Mouse (Mus musculus): ENCODE data around the gene Fate1.
"Not testable (repeated sequence)": the region's sequence is repeated elsewhere in the genome, so short reads cannot be mapped to it uniquely, and the experiment has no call there.

Fate1 gene

GRCm38 (mm10) chrX:71972686-71973085, at the start of gene Fate1:
Fate1 (plus strand) TSS chrX:71972986.
- DNase-seq (ENCODE audit: low spot score in 2 of 2): no peak

- DNase-seq (ENCODE audit: low spot score in 2 of 2): no peak
These were observed 26.2 kb upstream of the Fate1 start for GRCm38 (mm10) chrX:71946631-71947030.

- no peak for DNase-seq (ENCODE audit: low spot score in 2 of 2)
These were observed 14.4 kb upstream of the Fate1 start for GRCm38 (mm10) chrX:71958366-71958765.

- peak; percentile 5 to 18 for DNase-seq (ENCODE audit: low spot score in 2 of 2)
These were observed 10.4 kb upstream of the Fate1 start, which contains the start of gene Prrg3 for GRCm38 (mm10) chrX:71962073-71963051. Prrg3 (plus strand) TSS chrX:71962624.

GRCm38 (mm10) chrX:71963275-71963912, 9.4 kb upstream of the Fate1 start:
- DNase-seq (ENCODE audit: low spot score in 2 of 2): no peak

GRCm38 (mm10) chrX:71968216-71968615, 4.6 kb upstream of the Fate1 start:
- no peak for DNase-seq (ENCODE audit: low spot score in 2 of 2)

GRCm38 (mm10) chrX:71968816-71969215, 4.0 kb upstream of the Fate1 start:
- peak; percentile 29 to 62 for DNase-seq (ENCODE audit: low spot score in 2 of 2)

- DNase-seq (ENCODE audit: low spot score in 2 of 2): no peak
These were observed 1.5 kb upstream of the Fate1 start for GRCm38 (mm10) chrX:71971325-71971724.

- not testable (repeated sequence) for DNase-seq (ENCODE audit: low spot score in 2 of 2)
These were observed 4.9 kb downstream of the Fate1 start for GRCm38 (mm10) chrX:71977681-71978080.

- no peak for DNase-seq (ENCODE audit: low spot score in 2 of 2)
These were observed 7.7 kb downstream of the Fate1 start for GRCm38 (mm10) chrX:71980443-71980842.

- no peak for DNase-seq (ENCODE audit: low spot score in 2 of 2)
These were observed 8.5 kb downstream of the Fate1 start for GRCm38 (mm10) chrX:71981322-71981721.

- DNase-seq (ENCODE audit: low spot score in 2 of 2): no peak
These were observed 10.4 kb downstream of the Fate1 start for GRCm38 (mm10) chrX:71983205-71983604.

- DNase-seq (ENCODE audit: low spot score in 2 of 2): no peak
These were observed 11.0 kb downstream of the Fate1 start for GRCm38 (mm10) chrX:71983775-71984174.

- DNase-seq (ENCODE audit: low spot score in 2 of 2): no peak
These were observed 18.8 kb downstream of the Fate1 start, which contains the start of gene Cnga2 for GRCm38 (mm10) chrX:71991549-71991948. Cnga2 (plus strand) TSS chrX:71991849.

GRCm38 (mm10) chrX:71995972-71996371, 23.2 kb downstream of the Fate1 start:
- no peak for DNase-seq (ENCODE audit: low spot score in 2 of 2)

- no peak for DNase-seq (ENCODE audit: low spot score in 2 of 2)
These were observed 37.1 kb downstream of the Fate1 start for GRCm38 (mm10) chrX:72009930-72010329.

GRCm38 (mm10) chrX:72012236-72012635, 39.5 kb downstream of the Fate1 start:
- DNase-seq (ENCODE audit: low spot score in 2 of 2): peak; percentile 46 to 51

GRCm38 (mm10) chrX:72012804-72013203, 40.0 kb downstream of the Fate1 start:
- DNase-seq (ENCODE audit: low spot score in 2 of 2): peak in 1 of 2 experiments; percentile 8

- DNase-seq (ENCODE audit: low spot score in 2 of 2): no peak
These were observed 49.5 kb downstream of the Fate1 start for GRCm38 (mm10) chrX:72022241-72022640.

- peak in 1 of 2 experiments; percentile 14 for DNase-seq (ENCODE audit: low spot score in 2 of 2)
These were observed 50.1 kb downstream of the Fate1 start for GRCm38 (mm10) chrX:72022750-72023398.

GRCm38 (mm10) chrX:72023542-72023941, 50.8 kb downstream of the Fate1 start:
- DNase-seq (ENCODE audit: low spot score in 2 of 2): no peak
